Mouse (Mus musculus): ENCODE measurements around the gene Hemk1. TPM values are rescaled to one million over a fixed set of nuclear protein-coding genes. Genes with fewer than 3 reads are reported as not detected.
"Not testable (repeated sequence)": the region's sequence is repeated elsewhere in the genome, so short reads cannot be mapped to it uniquely, and the experiment has no call there.

The Hemk1 gene
- polyA plus RNA-seq, 1 experiment, result 17.7 TPM

- no peaks in the 10 kb centered on the region for H3K36me3 ChIP-seq (ENCODE audit: control insufficient read depth, insufficient read depth)
- H3K79me2 ChIP-seq (ENCODE audit: control insufficient read depth, insufficient read depth), result no peaks in the 10 kb centered on the region
- no peak overlapping the region for H3K4me3 ChIP-seq
- H3K27me3 ChIP-seq (ENCODE audit: control insufficient read depth, insufficient read depth, insufficient read length), result no peaks in the 10 kb centered on the region
- no peak overlapping the region for H3ac ChIP-seq (ENCODE audit: control insufficient read depth, insufficient read length)
- TF ChIP-seq MAX (IDR thresholded peaks at IDR 0.05; ENCODE audit: low read depth) (no peak), TCF12 (IDR thresholded peaks at IDR 0.05; ENCODE audit: insufficient read depth, poor library complexity, severe bottlenecking) (no peak), E2F4 (IDR thresholded peaks at IDR 0.05; ENCODE audit: insufficient read depth) (no peak), TCF3 (IDR thresholded peaks at IDR 0.05; ENCODE audit: insufficient read length, low read depth) (no peak), CEBPB (IDR thresholded peaks at IDR 0.05; ENCODE audit: insufficient read depth, poor library complexity, severe bottlenecking) (no peak), SRF (IDR thresholded peaks at IDR 0.05; ENCODE audit: control insufficient read depth, insufficient read length, low read depth) (no peak)
- H3K4me2 ChIP-seq (ENCODE audit: low read depth), result no peak overlapping the region
These were observed 30.3 kb downstream of the Hemk1 start for GRCm38 (mm10) chr9:107307886-107308285.

GRCm38 (mm10) chr9:107307099-107307872 lies 30.9 kb downstream of the Hemk1 start:
- Histone ChIP-seq H3K4me2 (ENCODE audit: low read depth) (no peak overlapping the region), H3K4me3 (no peak overlapping the region)
- no peak for TF ChIP-seq MYOG (IDR thresholded peaks at IDR 0.05; ENCODE audit: control insufficient read depth in 1 of 3, insufficient read depth in 1 of 3, insufficient read length in 2 of 3, low read depth in 2 of 3)

GRCm38 (mm10) chr9:107306673-107307072 lies 31.5 kb downstream of the Hemk1 start:
- not testable (repeated sequence) for H3K4me3 ChIP-seq; H3K27me3 ChIP-seq (ENCODE audit: control insufficient read depth, insufficient read depth, insufficient read length); H3K36me3 ChIP-seq (ENCODE audit: control insufficient read depth, insufficient read depth); H3K4me2 ChIP-seq (ENCODE audit: low read depth); H3K79me2 ChIP-seq (ENCODE audit: control insufficient read depth, insufficient read depth); H3ac ChIP-seq (ENCODE audit: control insufficient read depth, insufficient read length)

More at GRCm38 (mm10) chr9:107307099-107307872, 30.9 kb downstream of the Hemk1 start:
- Histone ChIP-seq H3K36me3 (ENCODE audit: control insufficient read depth, insufficient read depth) (no peaks in the 10 kb centered on the region), H3K79me2 (ENCODE audit: control insufficient read depth, insufficient read depth) (no peaks in the 10 kb centered on the region), H3ac (ENCODE audit: control insufficient read depth, insufficient read length) (no peak overlapping the region), H3K27me3 (ENCODE audit: control insufficient read depth, insufficient read depth, insufficient read length) (no peaks in the 10 kb centered on the region)

DNA sequence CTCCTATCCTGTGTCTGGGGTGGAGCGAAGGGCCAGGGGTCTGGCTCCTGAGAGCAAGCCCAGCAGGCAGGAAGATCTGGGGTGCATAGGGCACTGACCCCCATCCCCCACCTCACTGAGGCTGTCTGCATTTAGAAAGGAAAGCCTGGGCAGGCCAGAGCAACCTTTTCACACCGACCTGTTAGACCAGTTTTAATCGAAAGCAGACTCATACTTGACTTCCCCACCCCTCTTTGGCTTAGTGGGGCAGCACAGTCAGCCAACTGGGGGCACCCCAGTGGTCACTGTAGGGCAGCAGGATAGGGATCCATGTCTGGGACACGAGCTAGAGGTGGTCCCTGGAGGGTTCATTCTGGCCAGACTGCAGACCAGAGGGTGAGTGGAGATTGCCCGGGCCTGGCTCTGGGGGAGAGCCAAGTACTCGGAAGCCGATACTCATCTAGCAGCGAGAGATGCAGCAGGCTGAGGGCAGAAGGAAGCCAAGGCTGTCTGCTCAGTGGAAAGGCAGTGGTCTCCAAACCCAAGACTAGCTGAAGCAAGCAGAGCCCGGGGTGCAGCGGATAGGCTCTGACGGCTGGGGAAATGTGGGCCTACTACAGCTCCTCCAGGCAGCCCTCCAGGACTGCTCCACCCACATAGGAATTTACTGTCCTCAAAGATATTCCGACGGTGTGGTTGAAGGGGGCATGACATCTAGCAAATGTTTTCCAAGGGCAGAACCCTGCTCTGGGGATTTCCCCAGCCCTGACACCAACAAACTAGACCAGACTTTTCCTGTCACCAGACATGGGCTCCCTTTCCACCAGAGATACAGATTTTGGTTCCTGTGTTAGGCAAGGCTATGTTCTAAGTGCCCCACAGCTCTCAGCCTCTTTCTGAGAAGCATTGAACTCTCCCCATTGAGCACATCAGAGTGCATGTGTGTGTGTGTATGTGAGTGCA lies 32.3 kb downstream of the Hemk1 start:
- Histone ChIP-seq H3K79me2 (ENCODE audit: control insufficient read depth, insufficient read depth) (no peaks in the 10 kb centered on the region), H3K27me3 (ENCODE audit: control insufficient read depth, insufficient read depth, insufficient read length) (no peaks in the 10 kb centered on the region), H3K36me3 (ENCODE audit: control insufficient read depth, insufficient read depth) (no peaks in the 10 kb centered on the region), H3K4me2 (ENCODE audit: low read depth) (no peak overlapping the region), H3K4me3 (no peak overlapping the region), H3ac (ENCODE audit: control insufficient read depth, insufficient read length) (no peak overlapping the region)
- TF ChIP-seq E2F4 (IDR thresholded peaks at IDR 0.05; ENCODE audit: insufficient read depth) (no peak), MYOD1 (IDR thresholded peaks at IDR 0.05; ENCODE audit: control insufficient read depth in 1 of 3, insufficient read length in 2 of 3, low read depth in 2 of 3) (no peak), POLR2AphosphoS2 (IDR thresholded peaks at IDR 0.05; ENCODE audit: insufficient read length, low read depth) (no peak), TCF3 (IDR thresholded peaks at IDR 0.05; ENCODE audit: insufficient read length, low read depth) (no peak), POLR2A (IDR thresholded peaks at IDR 0.05; ENCODE audit: insufficient read length, low read depth) (no peak), USF1 (IDR thresholded peaks at IDR 0.05; ENCODE audit: low read depth) (no peak), REST (IDR thresholded peaks at IDR 0.05; ENCODE audit: insufficient read depth, insufficient read length) (no peak), MYOG (IDR thresholded peaks at IDR 0.05; ENCODE audit: control insufficient read depth in 1 of 3, insufficient read depth in 1 of 3, insufficient read length in 2 of 3, low read depth in 2 of 3) (no peak), SRF (IDR thresholded peaks at IDR 0.05; ENCODE audit: control insufficient read depth, insufficient read length, low read depth) (no peak), MAX (IDR thresholded peaks at IDR 0.05; ENCODE audit: low read depth) (no peak), CEBPB (IDR thresholded peaks at IDR 0.05; ENCODE audit: insufficient read depth, poor library complexity, severe bottlenecking) (no peak), TCF12 (IDR thresholded peaks at IDR 0.05; ENCODE audit: insufficient read depth, poor library complexity, severe bottlenecking) (no peak)

DNA sequence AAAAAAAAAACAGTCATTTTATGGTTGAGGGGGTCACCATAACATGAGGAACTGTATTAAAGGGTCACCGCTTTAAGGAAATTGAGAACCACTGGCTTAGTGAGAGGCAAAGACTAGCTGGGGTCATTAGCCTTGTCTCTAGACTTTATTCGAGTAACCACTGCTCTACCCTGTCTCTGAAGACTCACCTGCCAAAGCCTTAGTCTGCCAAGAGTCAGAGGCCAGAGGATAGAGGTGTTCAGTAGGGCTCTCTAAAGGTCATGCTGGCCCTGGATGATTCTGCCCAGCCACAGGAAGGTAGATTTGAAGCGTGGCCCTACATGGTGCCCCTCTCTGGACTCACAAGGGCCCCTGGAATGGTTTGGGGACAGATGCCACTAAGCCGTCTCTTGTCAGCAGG lies 33.1 kb downstream of the Hemk1 start:
- Histone ChIP-seq H3K4me2 (ENCODE audit: low read depth) (no peak overlapping the region), H3K79me2 (ENCODE audit: control insufficient read depth, insufficient read depth) (no peaks in the 10 kb centered on the region), H3K4me3 (no peak overlapping the region), H3K27me3 (ENCODE audit: control insufficient read depth, insufficient read depth, insufficient read length) (no peaks in the 10 kb centered on the region), H3K36me3 (ENCODE audit: control insufficient read depth, insufficient read depth) (no peaks in the 10 kb centered on the region), H3ac (ENCODE audit: control insufficient read depth, insufficient read length) (no peak overlapping the region)
- TF ChIP-seq USF1 (IDR thresholded peaks at IDR 0.05; ENCODE audit: low read depth) (no peak), TCF3 (IDR thresholded peaks at IDR 0.05; ENCODE audit: insufficient read length, low read depth) (no peak), CEBPB (IDR thresholded peaks at IDR 0.05; ENCODE audit: insufficient read depth, poor library complexity, severe bottlenecking) (no peak), MAX (IDR thresholded peaks at IDR 0.05; ENCODE audit: low read depth) (no peak), POLR2A (IDR thresholded peaks at IDR 0.05; ENCODE audit: insufficient read length, low read depth) (no peak), MYOG (IDR thresholded peaks at IDR 0.05; ENCODE audit: control insufficient read depth in 1 of 3, insufficient read depth in 1 of 3, insufficient read length in 2 of 3, low read depth in 2 of 3) (no peak), REST (IDR thresholded peaks at IDR 0.05; ENCODE audit: insufficient read depth, insufficient read length) (no peak), MYOD1 (IDR thresholded peaks at IDR 0.05; ENCODE audit: control insufficient read depth in 1 of 3, insufficient read length in 2 of 3, low read depth in 2 of 3) (no peak), POLR2AphosphoS2 (IDR thresholded peaks at IDR 0.05; ENCODE audit: insufficient read length, low read depth) (no peak), TCF12 (IDR thresholded peaks at IDR 0.05; ENCODE audit: insufficient read depth, poor library complexity, severe bottlenecking) (no peak), SRF (IDR thresholded peaks at IDR 0.05; ENCODE audit: control insufficient read depth, insufficient read length, low read depth) (no peak), E2F4 (IDR thresholded peaks at IDR 0.05; ENCODE audit: insufficient read depth) (no peak)
